28 mouse cellular contexts compared by ENCODE assay signal in genomic region chr5:111796889-111797288, GRCm38 (mm10).
DNase-seq lines count a peak whose midpoint lies in the region; ATAC-seq and TF ChIP-seq lines count a peak whose summit lies in the region.
"Had no signal": no experiment of that assay in that cellular context is flagged by ENCODE, and none has a peak within 500 bp of the region (broad histone marks: within the 10 kb centered on the region; RNA-seq: fewer than 3 reads in every experiment).

No protein-coding gene starts in this region.

- H3K4me3 ChIP-seq in gastrocnemius, adult 2 months = no peak overlapping the region
- H3K4me3 ChIP-seq: embryonic facial prominence, embryonic 12.5 days; embryonic facial prominence, embryonic 15.5 days; forebrain, embryonic 13.5 days; heart, adult 2 months; heart, embryonic 10.5 days; heart, embryonic 13.5 days; hindbrain, embryonic 12.5 days; intestine, embryonic 15.5 days had no signal

- no peak for TF ChIP-seq CTCF in gastrocnemius, adult 2 months (IDR thresholded peaks at IDR 0.05)

- intact Hi-C loops in gastrocnemius, adult 2 months (cut with DNase I) = loop anchor here (5.0 to 10.0 kb wide), 2 partner anchors 35 to 262 kb away; no protein-coding TSS in a partner anchor

- ATAC-seq in granulocyte monocyte progenitor cell, adult 5-6 weeks (replicated peaks; ENCODE audit: poor library complexity, severe bottlenecking) = peak; percentile 69
- ATAC-seq: forebrain, embryonic 13.5 days; forebrain, embryonic 16.5 days; hindbrain, embryonic 16.5 days; intestine, embryonic 15.5 days; Patski had no signal

- H3K27ac ChIP-seq in gastrocnemius, adult 2 months = peak overlapping the region; percentile 69
- H3K27ac ChIP-seq: embryonic facial prominence, embryonic 15.5 days; forebrain, embryonic 13.5 days; heart, adult 2 months; heart, embryonic 10.5 days; heart, embryonic 13.5 days; hindbrain, embryonic 12.5 days; intestine, embryonic 15.5 days had no signal

- DNase-seq in gastrocnemius, adult 2 months = no peak
- no peak for DNase-seq in gastrocnemius, postnatal 4 days (ENCODE audit: low spot score in 2 of 2)
- peak; percentile 53 for DNase-seq in 3T3-L1 (ENCODE audit: low read depth, low spot score)
- peak; percentile 52 for DNase-seq in NIH3T3 (ENCODE audit: low read depth)
- no peak for DNase-seq in thymus, postnatal 36 days
- no peak for DNase-seq in right cerebral cortex, postnatal 10 days (ENCODE audit: low spot score in 2 of 2)
- no peak for DNase-seq in cerebellum, adult 9-11 months
- DNase-seq: adrenal gland, postnatal 14 days; cerebellum, adult 11 months; cerebellum, adult 2 months; cerebellum, postnatal 10 days; cerebellum, postnatal 36 days; gastrocnemius, postnatal 14 days; heart, adult 2 months; heart, postnatal 14 days; heart, postnatal 4 days; kidney, adult 11 months had no signal

Comparison
In these comparisons a context has a peak if more than half of its experiments do, and no peak if none do; other contexts are left out.
1. DNase-seq: peak in 3T3-L1 (single experiment) and NIH3T3 (single experiment); none in gastrocnemius, adult 2 months (single experiment), gastrocnemius, postnatal 4 days (0 of 2), thymus, postnatal 36 days (0 of 2), right cerebral cortex, postnatal 10 days (0 of 2) and cerebellum, adult 9-11 months (single experiment).